Mouse (Mus musculus): ENCODE results near the gene Fam118b.

Fam118b gene

DNA sequence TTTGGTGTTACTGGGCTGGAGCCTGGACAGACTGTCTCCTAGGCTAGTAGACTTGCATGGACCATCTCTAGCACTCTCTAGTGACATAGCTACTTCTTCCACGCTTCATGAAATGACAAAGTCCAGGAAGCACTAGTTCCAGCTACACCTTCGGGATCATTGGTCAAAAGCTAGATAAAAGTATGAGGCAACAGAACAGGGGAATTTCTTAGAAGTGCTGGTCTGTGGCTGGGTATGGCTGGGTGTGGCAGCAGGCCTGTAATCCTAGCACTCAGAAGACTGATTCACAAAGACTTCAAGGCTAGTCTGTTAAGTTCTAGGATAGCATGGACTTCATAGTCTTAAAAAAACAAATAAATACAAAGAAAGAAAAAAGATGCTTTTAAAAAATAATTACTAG is 4.2 kb downstream of the Fam118b start:
- no peak for DNase-seq (ENCODE audit: low spot score in 2 of 2)

DNA sequence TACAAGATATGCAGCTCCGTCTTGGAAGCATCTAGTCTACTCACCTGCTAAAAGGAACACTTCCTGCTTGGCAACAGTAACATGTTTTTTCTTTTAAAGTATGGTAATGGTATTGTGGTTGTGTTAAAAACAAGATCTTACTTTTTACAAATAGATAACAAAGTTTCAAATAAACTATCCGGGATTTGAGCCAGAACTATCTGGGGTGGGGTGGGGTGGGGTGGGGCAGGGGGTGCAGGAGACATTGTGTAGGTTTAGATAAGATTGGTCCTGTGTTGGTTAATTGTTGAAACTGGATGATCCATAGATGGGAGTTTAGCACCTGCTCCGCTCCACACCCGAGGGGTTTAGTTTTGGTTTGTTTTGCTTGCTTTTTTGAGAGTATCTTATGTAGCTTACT is 5.2 kb downstream of the Fam118b start:
- DNase-seq (ENCODE audit: low spot score in 2 of 2), result no peak

DNA sequence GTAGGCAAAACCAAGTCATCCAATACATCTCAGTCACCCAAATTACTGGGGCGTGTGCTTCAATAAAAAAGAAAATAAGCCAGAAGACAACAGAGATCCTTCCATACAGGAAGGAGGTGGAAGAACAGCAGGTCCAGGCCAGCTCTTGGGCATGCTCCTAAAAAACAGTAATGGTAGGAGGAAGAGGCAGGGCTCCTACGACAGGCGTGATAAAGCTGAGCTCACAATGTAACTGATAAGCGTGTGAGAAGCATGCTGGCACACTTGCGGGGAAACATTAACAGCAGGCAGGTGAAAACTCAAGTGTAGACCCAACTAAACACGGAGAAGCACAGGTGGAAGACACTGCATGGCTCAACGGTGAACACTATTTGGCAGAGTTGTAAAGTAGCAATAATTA is 10.2 kb downstream of the Fam118b start:
- DNase-seq (ENCODE audit: low spot score in 2 of 2), result no peak

DNA sequence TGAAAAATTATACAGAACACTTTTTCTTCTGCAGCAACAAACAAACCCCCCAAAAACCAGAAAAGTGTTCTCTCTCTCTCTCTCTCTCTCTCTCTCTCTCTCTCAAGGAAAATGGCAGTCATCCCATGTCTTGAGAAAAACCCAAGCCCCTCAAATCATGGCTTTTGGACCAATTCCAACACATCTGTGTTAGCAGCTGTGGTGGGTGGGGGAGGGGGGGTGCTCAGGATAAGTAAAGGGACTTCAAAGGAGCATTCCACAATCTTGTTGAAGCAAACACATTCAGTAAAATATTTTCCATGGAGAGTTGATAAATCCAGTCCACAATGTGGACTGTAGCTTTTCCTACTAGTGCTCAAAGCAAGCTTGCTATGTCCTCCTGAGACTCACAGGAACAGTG is 18.1 kb downstream of the Fam118b start:
- DNase-seq (ENCODE audit: low spot score in 2 of 2), result no peak

DNA sequence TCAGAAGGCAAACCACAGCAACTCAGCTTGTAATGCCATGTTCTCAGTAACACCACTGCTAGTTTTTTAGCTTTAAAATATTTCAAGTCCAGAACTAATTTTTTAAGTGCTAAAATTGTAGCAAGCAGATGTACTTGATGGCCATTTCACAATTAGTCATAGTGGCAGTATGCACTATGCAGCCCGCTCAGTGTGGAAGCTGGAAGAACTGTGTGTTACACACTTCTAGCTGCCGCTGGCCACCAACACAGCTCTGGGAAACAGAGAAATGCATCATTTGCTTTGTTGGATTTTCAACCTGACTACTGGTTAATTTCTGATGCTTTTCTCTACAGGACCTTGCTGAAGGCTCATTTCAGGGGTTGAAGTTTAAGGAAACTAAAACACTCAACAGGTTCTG is 20.2 kb downstream of the Fam118b start:
- DNase-seq (ENCODE audit: low spot score in 2 of 2), result no peak

DNA sequence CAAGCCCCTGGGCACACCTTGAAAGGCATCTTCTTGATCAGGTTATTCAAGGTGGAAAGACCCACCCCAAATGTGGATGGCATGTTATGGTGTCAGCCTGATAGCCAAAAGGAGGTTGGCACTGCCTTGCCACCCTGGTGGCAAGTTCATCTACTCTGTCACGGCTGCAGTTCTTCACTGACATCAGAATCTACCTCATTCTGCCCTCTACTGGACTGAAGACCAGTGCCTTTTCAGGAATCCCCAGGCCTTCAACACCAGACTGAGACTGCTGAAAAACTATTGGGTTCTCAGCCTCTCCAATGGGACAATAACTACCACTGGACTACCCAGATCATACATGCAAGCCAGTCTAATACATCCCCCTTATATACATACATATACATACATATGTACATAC is 27.9 kb downstream of the Fam118b start:
- DNase-seq (ENCODE audit: low spot score in 2 of 2), result no peak

DNA sequence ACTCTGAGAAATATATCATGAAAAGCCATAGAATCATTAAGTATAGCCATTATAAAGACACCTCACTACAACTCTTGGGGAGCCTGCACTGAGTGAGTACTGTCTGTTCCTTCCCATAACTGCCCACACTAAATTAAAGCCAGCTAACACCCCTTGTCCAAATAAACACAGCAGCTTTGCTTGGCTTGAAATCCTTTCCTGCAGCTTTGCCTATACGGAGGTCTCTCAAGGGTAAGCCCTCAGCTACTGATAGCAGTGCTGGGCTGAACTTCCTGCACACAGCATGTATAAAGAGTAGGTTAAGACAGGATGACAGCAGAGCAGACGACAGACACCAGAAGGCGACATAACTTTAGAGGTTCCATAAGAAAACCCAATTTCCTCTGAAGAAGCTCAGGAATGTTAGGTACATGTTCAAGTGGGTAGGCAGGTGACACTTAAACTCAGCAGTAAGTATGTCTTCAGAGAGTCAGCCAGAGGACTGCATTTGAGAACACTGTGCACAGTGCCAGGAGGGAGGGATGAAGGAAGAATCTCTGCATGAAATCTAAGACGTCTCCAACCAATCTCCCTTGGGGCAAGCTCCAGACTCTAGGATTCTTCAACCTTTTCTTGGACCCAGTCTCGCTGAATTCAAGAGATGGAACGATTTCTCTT is 28.6 kb downstream of the Fam118b start:
- no peak for DNase-seq (ENCODE audit: low spot score in 2 of 2)

DNA sequence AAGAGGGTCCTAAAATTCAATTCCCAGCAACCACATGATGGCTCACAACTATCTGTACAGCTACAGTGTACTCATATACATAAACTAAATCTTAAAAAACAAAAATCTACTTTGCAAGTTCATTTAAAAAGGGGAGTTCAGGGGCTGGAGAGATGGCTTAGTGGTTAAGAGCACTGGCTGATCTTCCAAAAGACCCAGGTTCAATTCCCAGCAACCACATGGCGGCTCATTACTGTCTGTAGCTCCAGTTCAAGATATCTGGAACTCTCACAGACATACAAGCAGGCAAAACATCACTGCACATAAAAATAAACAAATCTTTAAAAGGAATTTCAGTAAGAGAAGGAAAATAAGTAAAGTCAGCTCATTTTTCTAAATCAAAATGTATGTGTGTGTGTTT is 29.2 kb downstream of the Fam118b start:
- DNase-seq (ENCODE audit: low spot score in 2 of 2), result no peak

DNA sequence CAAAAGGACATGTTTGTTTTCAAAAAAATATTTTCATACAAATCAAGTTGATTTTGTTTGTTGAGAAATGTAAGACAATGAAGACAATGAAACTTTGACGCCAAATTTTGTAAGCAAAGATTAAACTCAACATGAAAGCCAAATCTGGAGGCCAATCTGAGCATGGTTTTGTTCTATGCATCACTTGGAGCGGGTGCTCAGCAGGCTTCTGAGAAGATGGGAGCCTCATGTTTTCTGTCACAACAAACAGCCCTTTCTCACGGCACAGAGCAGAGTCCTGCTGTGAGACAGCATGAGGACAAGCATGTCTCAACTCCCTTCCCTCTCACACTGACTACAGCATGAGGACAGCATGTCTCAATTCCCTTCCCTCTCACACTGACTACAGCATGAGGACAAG is 31.6 kb downstream of the Fam118b start:
- no peak for DNase-seq (ENCODE audit: low spot score in 2 of 2)

DNA sequence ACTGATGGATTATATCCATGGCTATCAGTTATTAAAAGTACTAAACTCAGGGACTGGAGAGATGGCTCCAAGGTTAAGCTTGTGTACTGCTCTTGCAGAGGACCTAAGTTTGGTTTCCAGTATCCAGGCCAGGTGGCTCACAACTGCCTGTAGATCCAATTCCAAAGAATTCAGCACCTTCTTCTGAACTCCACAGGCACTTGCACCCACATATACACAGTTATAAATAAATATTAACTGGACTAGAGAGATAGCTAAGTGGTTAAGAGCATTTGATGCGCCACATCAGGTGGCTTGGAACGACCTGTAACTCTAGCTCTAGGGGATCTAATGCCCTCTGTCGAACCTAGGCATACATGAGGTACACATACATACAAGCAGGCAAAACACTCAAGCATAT is 38.9 kb downstream of the Fam118b start:
- DNase-seq (ENCODE audit: low spot score in 2 of 2), result no peak

DNA sequence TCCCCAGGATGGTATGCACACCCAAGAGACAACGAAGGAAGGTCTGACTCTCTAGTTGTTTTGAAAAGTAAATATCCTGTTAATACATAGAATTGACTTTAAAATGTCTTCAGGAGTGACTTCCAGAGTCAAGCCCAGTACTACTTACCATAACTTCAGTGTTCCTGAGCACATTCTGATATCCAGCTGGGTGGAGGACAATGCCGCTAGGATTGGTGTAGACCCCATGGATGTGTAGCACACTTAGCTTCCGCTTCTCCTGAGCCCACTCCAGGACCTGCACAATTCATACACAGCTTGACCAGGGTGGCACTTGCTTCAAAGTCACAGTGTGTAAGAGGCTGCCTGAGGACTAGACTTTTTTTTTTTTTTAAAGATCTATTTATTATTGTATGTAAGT is 44.1 kb downstream of the Fam118b start:
- DNase-seq (ENCODE audit: low spot score in 2 of 2), result no peak

DNA sequence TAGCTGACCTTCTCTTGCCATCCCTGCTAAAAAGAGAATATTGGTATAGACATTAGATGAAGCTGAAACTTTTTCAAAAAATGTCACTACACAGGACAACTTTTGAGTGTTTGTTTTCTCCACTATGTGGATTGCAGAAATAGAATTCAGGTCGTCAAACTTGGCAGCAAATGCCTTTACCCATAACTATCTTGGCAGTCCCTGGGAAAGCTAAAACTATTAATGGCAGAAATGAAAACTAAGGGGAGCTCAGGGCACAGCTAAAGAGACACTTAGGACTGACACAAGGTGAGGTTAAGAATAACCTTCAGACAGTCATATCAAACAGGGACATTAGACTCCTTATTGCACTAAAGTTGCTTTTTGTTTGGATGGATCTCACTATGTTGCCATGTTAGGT is 49.6 kb downstream of the Fam118b start:
- no peak for DNase-seq (ENCODE audit: low spot score in 2 of 2)

DNA sequence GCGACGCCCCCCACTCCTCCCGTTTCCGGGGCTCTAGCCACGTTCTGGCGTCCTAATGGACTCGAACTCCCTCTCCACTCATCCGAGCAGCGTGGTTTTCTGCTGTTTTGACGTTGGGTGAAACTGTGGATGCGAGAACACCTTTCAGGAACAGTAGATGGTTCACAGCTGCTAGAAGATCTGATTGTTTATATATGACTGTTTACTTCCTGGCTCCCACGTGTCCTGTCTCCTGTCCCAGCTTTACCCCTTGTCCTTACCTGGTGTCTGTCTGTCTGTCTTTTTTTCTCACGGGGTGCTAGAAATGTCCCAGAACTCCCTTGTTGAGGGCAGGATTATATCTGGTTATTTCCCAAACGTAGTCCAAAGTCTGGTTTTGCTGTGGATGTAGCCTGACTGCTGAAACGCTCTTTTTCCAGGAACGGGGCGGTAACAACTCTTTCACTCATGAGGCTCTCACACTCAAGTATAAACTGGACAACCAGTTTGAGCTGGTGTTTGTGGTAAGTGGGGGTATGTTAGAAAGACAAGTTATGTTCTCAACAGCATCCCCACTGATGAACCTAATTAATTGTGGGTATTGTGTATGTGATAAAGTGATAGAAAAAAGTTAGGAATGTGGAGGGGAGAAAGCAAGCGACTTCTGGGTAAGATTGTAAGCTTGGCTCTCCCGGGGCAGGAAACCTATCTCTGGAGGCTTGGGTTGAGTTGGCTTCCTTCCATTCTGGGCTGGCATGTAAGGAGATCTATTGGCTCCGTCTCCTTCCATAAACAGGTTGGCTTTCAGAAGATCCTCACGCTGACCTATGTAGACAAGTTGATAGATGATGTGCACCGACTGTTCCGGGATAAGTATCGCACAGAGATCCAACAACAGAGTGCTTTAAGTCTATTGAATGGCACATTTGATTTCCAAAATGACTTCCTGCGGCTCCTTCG is 55.8 kb downstream of the Fam118b start:
- DNase-seq (ENCODE audit: low spot score in 2 of 2), result no peak

DNA sequence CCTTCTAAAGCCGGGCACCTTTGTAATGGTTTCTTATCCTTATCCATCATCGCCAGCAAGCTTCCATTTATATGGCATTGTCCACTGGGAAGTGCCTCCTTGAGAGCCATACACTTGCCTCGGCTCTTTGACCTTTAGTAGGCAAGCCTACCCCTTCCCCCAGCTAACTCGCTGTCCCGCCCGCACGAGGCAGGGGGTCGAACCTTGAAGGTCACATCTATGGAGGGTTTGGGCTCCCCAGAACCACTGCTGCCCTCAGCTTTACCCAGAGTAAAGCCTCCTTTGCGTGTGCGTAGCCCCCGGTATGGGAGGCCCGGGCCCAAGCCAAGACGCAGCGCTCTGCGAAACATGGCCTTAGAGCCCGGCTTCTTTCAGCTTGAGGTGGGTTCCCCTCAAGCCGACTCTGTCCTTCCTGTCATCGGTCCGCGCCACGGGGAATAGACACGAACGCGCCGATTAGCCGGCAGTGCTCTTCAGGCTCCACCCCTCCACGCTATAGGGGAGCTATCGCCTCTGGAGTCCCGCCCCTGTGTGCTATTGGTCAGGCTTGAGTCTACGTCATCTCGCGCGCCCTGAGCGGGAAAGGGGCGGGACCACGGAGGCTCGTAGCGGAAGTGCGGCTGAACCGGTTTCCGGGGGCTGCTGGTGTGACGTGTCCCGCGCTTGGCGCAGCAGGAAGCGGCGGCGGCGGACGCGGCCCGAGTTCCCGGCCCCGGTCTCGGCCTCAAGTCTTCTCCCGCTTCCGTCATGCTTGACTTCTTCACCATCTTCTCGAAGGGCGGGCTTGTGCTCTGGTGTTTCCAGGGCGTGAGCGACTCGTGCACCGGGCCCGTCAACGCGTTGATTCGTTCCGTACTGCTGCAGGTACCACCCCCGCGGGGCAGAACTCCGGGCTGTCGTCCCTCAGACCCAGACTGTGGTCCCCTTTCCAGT is 56.8 kb downstream of the Fam118b start, which contains the start of gene Foxred1:
TSS of gene Foxred1 (minus strand) at position 514 of the 933 bp plus-strand sequence.
- DNase-seq (ENCODE audit: low spot score in 2 of 2), result peak; percentile 99

DNA sequence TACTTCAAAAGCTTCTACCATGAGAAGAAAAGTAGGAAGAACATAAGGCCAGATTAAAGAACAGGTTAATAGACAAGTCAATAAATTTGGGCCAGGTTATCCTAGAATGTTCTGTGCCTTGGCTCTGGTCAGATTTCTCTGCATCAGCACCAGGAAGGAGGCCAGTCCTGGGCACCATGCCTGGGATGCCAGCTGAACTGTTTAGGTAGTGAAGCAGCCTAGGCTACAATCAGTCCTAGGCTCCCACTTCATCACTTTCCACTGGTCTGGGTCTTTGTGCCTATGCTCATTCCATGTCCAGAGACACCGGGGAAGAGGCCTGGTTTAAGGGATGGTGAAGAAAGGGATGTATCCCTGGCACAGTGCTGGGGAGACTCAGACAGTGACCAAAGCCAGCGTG is 63.2 kb downstream of the Fam118b start:
- no peak for DNase-seq (ENCODE audit: low spot score in 2 of 2)

DNA sequence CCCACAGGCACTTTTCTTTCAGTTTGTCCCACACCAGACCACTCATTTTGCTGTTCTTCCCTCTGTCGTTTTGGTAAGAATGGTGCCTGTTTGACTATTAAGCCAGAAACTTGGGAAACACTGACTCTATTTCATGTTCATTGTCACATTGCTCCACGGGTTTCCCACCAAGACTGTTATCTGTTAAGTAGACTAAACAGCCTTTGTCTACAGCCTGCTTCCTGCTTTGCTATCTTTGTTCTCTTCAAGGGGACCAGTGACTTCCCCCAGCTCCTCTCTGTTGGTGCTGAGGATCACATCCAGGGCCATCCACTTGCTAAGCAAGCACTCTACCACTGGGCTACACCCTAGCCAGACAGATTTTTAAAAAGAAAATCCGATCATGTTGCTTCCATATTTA is 64.1 kb downstream of the Fam118b start:
- DNase-seq (ENCODE audit: low spot score in 2 of 2), result no peak

DNA sequence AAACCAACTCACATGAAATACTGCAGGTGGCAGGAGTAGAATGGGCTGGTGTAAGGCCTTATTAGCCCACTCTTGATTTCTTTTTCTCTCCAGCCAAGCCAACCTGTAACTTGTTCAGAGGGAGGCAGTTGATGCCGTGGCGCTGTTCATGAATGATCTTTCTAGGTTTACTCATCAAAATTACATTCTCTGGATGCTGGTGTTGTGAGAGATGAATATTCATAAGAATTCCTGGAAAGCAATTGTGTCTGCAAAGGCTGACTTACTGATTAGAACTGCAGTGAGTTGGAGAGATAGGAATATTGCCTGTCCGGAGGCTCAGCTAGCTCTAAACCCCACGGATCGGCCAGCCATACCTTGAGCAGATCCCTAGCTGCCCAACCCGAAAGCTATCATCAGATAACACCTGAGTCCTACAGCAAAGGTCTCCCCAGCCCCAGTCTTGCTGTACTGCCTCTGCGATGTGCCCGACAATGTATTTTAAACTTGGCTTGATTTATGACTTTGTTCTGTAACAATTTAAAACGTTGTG is 67.0 kb downstream of the Fam118b start:
- no peak for DNase-seq (ENCODE audit: low spot score in 2 of 2)

DNA sequence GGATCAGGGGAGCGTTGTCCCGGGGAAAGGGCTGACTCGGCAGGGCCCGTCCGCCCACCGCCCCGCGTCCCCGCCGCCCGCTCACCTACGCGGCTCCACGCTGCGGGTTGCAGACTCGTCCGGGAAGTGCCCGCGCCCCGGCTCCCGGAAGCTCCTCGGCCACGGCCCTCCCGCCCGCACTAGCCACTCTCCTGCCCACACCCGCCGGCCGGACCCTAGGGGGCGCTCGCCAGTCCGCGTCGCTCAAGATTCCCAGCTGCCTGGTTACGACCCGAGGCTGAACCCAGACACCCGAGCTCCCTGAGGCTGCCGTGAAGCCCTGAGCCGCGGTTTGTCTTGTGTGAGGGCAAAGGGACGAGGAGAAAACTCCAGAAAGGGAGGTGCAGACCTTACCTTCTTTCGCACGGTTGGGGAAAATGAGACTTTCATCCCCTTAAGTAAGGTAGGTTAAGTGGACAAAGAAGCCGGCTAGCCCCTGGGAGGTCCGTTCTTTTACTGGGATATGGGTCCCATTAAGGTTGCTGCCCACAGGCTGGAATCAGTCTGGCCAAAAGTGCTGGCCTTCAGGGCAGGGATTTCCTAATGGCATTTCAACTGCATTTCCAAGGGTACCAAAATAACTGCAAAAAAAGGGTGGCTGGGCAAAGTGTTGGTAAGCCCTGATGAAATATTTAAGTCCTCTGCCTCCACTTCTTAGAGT is 67.7 kb downstream of the Fam118b start, which contains the start of the genes Srpr and Tirap:
TSS of gene Srpr (plus strand) at position 404 of the 700 bp plus-strand sequence.
TSS of gene Tirap (minus strand) at position 520 of the 700 bp plus-strand sequence.
- peak; percentile 74 to 79 for DNase-seq (ENCODE audit: low spot score in 2 of 2)

DNA sequence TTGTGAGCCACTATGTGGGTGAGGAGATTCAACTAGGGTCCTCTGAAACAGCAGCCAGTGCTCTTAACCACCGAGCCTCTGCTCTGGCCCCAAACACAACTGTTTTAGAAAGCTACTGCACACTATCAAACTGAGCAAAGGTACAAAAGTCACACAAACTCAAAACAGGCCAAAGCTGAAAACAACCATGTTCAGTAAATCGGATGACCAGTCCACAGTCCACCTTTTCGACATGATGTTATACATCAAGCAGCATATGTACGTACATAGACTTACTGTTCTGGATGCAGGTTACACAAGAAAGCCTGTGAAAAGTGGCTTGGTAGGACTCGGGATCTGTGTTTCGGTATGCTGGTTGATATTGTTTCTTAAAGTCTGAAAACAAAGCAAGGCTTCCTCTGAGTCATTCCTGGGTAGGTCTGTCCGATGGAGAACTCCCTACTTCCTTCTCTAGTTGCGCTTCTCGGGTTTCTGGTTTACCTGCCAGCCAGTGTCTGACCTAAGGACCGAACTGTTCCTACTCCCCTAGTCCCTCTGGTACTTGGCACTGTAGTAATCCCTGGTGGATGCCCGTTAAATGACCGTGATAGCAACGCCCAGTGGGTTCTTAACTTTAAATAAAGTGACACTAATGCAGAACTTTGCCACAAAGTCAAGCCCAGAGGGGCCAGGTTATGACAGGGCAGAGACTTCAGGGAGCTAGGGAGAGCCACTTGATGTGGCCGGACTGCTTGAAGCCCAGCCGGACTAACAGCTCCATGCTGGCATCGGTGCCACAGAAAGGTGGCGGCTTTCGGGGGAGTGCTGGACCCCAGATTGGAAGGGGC is 68.4 kb downstream of the Fam118b start:
- DNase-seq (ENCODE audit: low spot score in 2 of 2), result peak in 1 of 2 experiments; percentile 9

DNA sequence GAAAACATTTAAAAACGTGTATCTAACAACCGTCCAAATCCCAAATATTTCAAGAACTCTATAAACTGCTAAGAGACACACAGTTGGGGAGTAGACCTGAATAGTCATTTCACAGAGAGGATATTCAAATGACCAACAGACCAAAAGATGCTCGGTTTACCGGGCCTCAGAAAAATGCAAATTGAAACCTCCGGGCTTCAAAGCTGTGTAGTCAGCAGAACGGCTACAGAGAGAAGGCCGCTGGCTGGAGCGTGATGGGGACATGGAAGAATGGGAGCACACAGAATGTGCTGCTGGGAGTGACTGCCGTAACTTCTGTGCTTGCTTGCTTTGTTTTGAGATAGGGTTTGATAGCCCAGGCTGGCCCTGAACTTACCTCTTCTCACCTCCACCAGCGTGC is 69.3 kb downstream of the Fam118b start:
- DNase-seq (ENCODE audit: low spot score in 2 of 2), result no peak
